Mouse (Mus musculus) embryonic facial prominence, embryonic 10.5 days (tissue): ENCODE measurements around the gene Nos1. TPM values are rescaled to one million over a fixed set of nuclear protein-coding genes. Genes with fewer than 3 reads are reported as not detected.

Experiments
- DNase-seq: peaks from one replicate; pipeline ENCODE4 v3.0.0-alpha.2; 2017; ENCODE audit warnings: low spot score
- H3K27ac ChIP-seq: fragments of 300-500 bp; sonication (generic); replicated peaks from 2 replicates; pipeline ENCODE4 v1.5.1; 2016; ENCODE audit warnings: mild to moderate bottlenecking
- H3K27me3 ChIP-seq: fragments of 300-500 bp; sonication (generic); replicated peaks from 2 replicates; pipeline ENCODE4 v1.6.1; 2016; ENCODE audit warnings: low read depth, mild to moderate bottlenecking; ENCODE audit not compliant: poor library complexity, severe bottlenecking
- H3K36me3 ChIP-seq: fragments of 300-500 bp; sonication (generic); replicated peaks from 2 replicates; pipeline ENCODE4 v1.6.1; 2016; ENCODE audit warnings: mild to moderate bottlenecking, moderate library complexity
- H3K4me1 ChIP-seq: fragments of 300-500 bp; sonication (generic); 2 replicates; pipeline ENCODE4 v1.6.1; 2016
- H3K4me3 ChIP-seq: fragments of 300-500 bp; sonication (generic); 2 replicates; pipeline ENCODE4 v1.5.1; 2016; ENCODE audit warnings: mild to moderate bottlenecking, moderate library complexity
- H3K9me3 ChIP-seq: fragments of 300-500 bp; sonication (generic); 2 replicates; pipeline ENCODE4 v1.6.1; 2016; ENCODE audit warnings: mild to moderate bottlenecking
- WGBS: fragments of 180-500 bp; shearing (Covaris S2); methylation state at CpG from one replicate; pipeline ENCODE4 v1.1.7; 2016; 5-methylcytosine and 5-hydroxymethylcytosine counted together
- polyA plus RNA-seq: library from polyadenylated mRNA; unstranded; fragments of >200 nt; fragmentation: Nextera tagmentation; extraction: Ambion mirVana; gene quantifications from 2 replicates; pipeline ENCODE4 v1.2.1, GENCODE M21; 2016

The Nos1 gene
- 0.25 and 0.32 TPM in 2 replicates for polyA plus RNA-seq

GRCm38 (mm10) chr5:117780681-117781080 is at the start of gene Nos1:
Gene Nos1 (plus strand): TSS chr5:117781032.
- Histone ChIP-seq H3K27ac (peak within 1 kb of the TSS; percentile 83), H3K27me3 (no peaks in the 10 kb centered on the region), H3K4me3 (0 out of 2 replicates have a peak within 1 kb of the TSS, but pooled peaks have one; percentile 26), H3K4me1 (peaks cover 18% of the 10 kb centered on the region), H3K36me3 (no peaks in the 10 kb centered on the region), H3K9me3 (no peaks in the 10 kb centered on the region)
- peak; percentile 82 for DNase-seq
- 11% methylated on average over 10 of the region's 10 CpGs for WGBS

- no peaks in the 10 kb centered on the region for H3K9me3 ChIP-seq
- H3K4me1 ChIP-seq = peaks cover 12% of the 10 kb centered on the region
- H3K27ac ChIP-seq = no peak overlapping the region
- H3K36me3 ChIP-seq = no peaks in the 10 kb centered on the region
- H3K4me3 ChIP-seq = no peak overlapping the region
- 67% methylated on average over 6 of the region's 6 CpGs for WGBS
- DNase-seq = no peak
- H3K27me3 ChIP-seq = no peaks in the 10 kb centered on the region
These were observed 49.5 kb upstream of the Nos1 start for GRCm38 (mm10) chr5:117731311-117731710.

- Histone ChIP-seq H3K36me3 (no peaks in the 10 kb centered on the region), H3K27ac (no peak overlapping the region)
- 86% methylated on average over 11 of the region's 11 CpGs for WGBS
These were observed 36.1 kb upstream of the Nos1 start for GRCm38 (mm10) chr5:117744654-117745178.

GRCm38 (mm10) chr5:117749353-117749752 is 31.5 kb upstream of the Nos1 start:
- Histone ChIP-seq H3K4me1 (peaks cover 28% of the 10 kb centered on the region), H3K36me3 (no peaks in the 10 kb centered on the region), H3K9me3 (no peaks in the 10 kb centered on the region), H3K4me3 (no peak overlapping the region), H3K27ac (no peak overlapping the region), H3K27me3 (no peaks in the 10 kb centered on the region)
- WGBS = 28% methylated on average over 5 of the region's 5 CpGs
- no peak for DNase-seq

More at GRCm38 (mm10) chr5:117744654-117745178, 36.1 kb upstream of the Nos1 start:
- DNase-seq = no peak
- H3K9me3 ChIP-seq = no peaks in the 10 kb centered on the region
- H3K4me3 ChIP-seq = no peak overlapping the region
- peaks cover 28% of the 10 kb centered on the region for H3K4me1 ChIP-seq
- no peaks in the 10 kb centered on the region for H3K27me3 ChIP-seq

- Histone ChIP-seq H3K27ac (no peak overlapping the region), H3K9me3 (no peaks in the 10 kb centered on the region), H3K4me1 (peaks cover 8% of the 10 kb centered on the region; the same call in 1 of the 2 replicates), H3K4me3 (no peak overlapping the region), H3K36me3 (no peaks in the 10 kb centered on the region), H3K27me3 (no peaks in the 10 kb centered on the region)
- DNase-seq = peak; percentile 13
- 37% methylated on average over 12 of the region's 12 CpGs for WGBS
These were observed 22.9 kb upstream of the Nos1 start for GRCm38 (mm10) chr5:117757696-117758482.

- no peak overlapping the region for H3K27ac ChIP-seq
- 68% methylated on average over 9 of the region's 9 CpGs for WGBS
- peaks cover 8% of the 10 kb centered on the region; the same call in 1 of the 2 replicates for H3K4me1 ChIP-seq
- H3K36me3 ChIP-seq = no peaks in the 10 kb centered on the region
- H3K9me3 ChIP-seq = no peaks in the 10 kb centered on the region
- no peak overlapping the region for H3K4me3 ChIP-seq
- DNase-seq = no peak
- no peaks in the 10 kb centered on the region for H3K27me3 ChIP-seq
These were observed 19.5 kb upstream of the Nos1 start for GRCm38 (mm10) chr5:117761181-117761832.

- H3K4me3 ChIP-seq = no peak overlapping the region
- H3K27me3 ChIP-seq = no peaks in the 10 kb centered on the region
- H3K9me3 ChIP-seq = no peaks in the 10 kb centered on the region
- 87% methylated on average over 9 of the region's 9 CpGs for WGBS
- no peak for DNase-seq
- no peaks in the 10 kb centered on the region for H3K36me3 ChIP-seq
- H3K4me1 ChIP-seq = no peaks in the 10 kb centered on the region; the same call in 1 of the 2 replicates
- H3K27ac ChIP-seq = no peak overlapping the region
These were observed 16.3 kb upstream of the Nos1 start for GRCm38 (mm10) chr5:117764496-117764895.

- 67% methylated on average over 11 of the region's 11 CpGs for WGBS
- DNase-seq = no peak
These were observed 1.7 kb upstream of the Nos1 start for GRCm38 (mm10) chr5:117779175-117779574.

GRCm38 (mm10) chr5:117781178-117781577 is 346 bp downstream of the Nos1 start:
- no peaks in the 10 kb centered on the region for H3K36me3 ChIP-seq
- H3K27ac ChIP-seq = peak overlapping the region; percentile 83
- DNase-seq = no peak
- no peaks in the 10 kb centered on the region for H3K9me3 ChIP-seq
- H3K27me3 ChIP-seq = no peaks in the 10 kb centered on the region
- WGBS = 59% methylated on average over 6 of the region's 6 CpGs
- 0 out of 2 replicates have a peak overlapping the region, but pooled peaks have one; percentile 26 for H3K4me3 ChIP-seq
- peaks cover 18% of the 10 kb centered on the region for H3K4me1 ChIP-seq

More at GRCm38 (mm10) chr5:117779175-117779574, 1.7 kb upstream of the Nos1 start:
- peaks cover 18% of the 10 kb centered on the region for H3K4me1 ChIP-seq
- H3K9me3 ChIP-seq = no peaks in the 10 kb centered on the region
- no peak overlapping the region; the same call in 1 of the 2 replicates for H3K27ac ChIP-seq
- H3K4me3 ChIP-seq = no peak overlapping the region
- H3K27me3 ChIP-seq = no peaks in the 10 kb centered on the region
- H3K36me3 ChIP-seq = no peaks in the 10 kb centered on the region

- no peak for DNase-seq
- H3K27me3 ChIP-seq = no peaks in the 10 kb centered on the region
These were observed 9.2 kb downstream of the Nos1 start for GRCm38 (mm10) chr5:117790071-117790470.

GRCm38 (mm10) chr5:117791875-117792274 is 11.0 kb downstream of the Nos1 start:
- H3K27ac ChIP-seq = no peak overlapping the region
- 87% methylated on average over 14 of the region's 14 CpGs for WGBS
- no peaks in the 10 kb centered on the region for H3K9me3 ChIP-seq
- no peaks in the 10 kb centered on the region for H3K36me3 ChIP-seq
- H3K4me1 ChIP-seq = peaks cover 9% of the 10 kb centered on the region
- no peak for DNase-seq
- no peaks in the 10 kb centered on the region for H3K27me3 ChIP-seq
- H3K4me3 ChIP-seq = no peak overlapping the region

More at GRCm38 (mm10) chr5:117790071-117790470, 9.2 kb downstream of the Nos1 start:
- H3K27ac ChIP-seq = no peak overlapping the region
- no peaks in the 10 kb centered on the region for H3K36me3 ChIP-seq
- H3K9me3 ChIP-seq = no peaks in the 10 kb centered on the region
- WGBS = 77% methylated on average over 6 of the region's 6 CpGs
- peaks cover 9% of the 10 kb centered on the region for H3K4me1 ChIP-seq
- no peak overlapping the region for H3K4me3 ChIP-seq

GRCm38 (mm10) chr5:117800849-117801248 is 20.0 kb downstream of the Nos1 start:
- no peak overlapping the region for H3K4me3 ChIP-seq
- no peaks in the 10 kb centered on the region for H3K27me3 ChIP-seq
- no peaks in the 10 kb centered on the region for H3K36me3 ChIP-seq
- no peaks in the 10 kb centered on the region for H3K9me3 ChIP-seq
- peaks cover 15% of the 10 kb centered on the region; the same call in 1 of the 2 replicates for H3K4me1 ChIP-seq
- 79% methylated on average over 9 of the region's 9 CpGs for WGBS
- no peak overlapping the region for H3K27ac ChIP-seq
- DNase-seq = no peak
